Mouse (Mus musculus): ENCODE data around the gene Rnf157. TPM values are rescaled to one million over a fixed set of nuclear protein-coding genes. Genes with fewer than 3 reads are reported as not detected.
A peak's percentile ranks its signal among the peaks of the same experiment; 100 is the strongest.
"Not testable (repeated sequence)": the region's sequence is repeated elsewhere in the genome, so short reads cannot be mapped to it uniquely, and the experiment has no call there.

The Rnf157 gene
- total RNA-seq, 2 experiments from 2014 or later = 245 to 252 TPM

DNA sequence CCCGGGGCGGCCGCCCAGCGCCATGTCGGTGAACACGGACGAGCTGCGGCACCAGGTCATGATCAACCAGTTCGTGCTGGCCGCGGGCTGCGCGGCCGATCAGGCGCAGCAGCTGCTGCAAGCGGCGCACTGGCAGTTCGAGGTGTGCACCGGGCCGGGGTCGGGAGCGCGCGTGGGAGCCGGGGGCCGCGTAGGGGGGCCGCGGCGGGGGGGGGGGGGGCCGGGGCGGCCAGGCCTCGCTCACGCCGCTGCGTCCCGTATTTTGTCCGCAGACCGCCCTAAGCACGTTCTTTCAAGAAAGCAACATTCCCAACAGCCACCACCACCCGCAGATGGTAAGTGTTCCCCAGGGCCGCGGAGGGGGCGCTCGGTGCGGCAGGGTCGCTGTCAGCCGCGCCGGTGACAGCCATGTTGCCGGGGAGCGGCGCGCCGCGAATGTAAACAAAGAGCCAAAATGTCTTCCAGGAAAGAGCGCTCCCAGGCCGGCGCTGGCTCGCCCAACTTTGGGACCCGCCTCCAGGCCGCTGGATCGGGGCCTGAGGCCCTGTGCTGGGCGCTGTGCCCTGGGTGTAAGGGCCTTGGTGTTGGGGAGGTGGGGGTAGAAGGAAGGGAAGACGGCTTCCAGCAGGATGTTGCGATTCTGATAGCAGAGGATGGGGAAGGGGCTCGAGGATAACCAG is 21.6 kb upstream of the Rnf157 start:
- DNase-seq (ENCODE audit: low spot score in 2 of 2) = peak in 1 of 2 experiments; percentile 64

DNA sequence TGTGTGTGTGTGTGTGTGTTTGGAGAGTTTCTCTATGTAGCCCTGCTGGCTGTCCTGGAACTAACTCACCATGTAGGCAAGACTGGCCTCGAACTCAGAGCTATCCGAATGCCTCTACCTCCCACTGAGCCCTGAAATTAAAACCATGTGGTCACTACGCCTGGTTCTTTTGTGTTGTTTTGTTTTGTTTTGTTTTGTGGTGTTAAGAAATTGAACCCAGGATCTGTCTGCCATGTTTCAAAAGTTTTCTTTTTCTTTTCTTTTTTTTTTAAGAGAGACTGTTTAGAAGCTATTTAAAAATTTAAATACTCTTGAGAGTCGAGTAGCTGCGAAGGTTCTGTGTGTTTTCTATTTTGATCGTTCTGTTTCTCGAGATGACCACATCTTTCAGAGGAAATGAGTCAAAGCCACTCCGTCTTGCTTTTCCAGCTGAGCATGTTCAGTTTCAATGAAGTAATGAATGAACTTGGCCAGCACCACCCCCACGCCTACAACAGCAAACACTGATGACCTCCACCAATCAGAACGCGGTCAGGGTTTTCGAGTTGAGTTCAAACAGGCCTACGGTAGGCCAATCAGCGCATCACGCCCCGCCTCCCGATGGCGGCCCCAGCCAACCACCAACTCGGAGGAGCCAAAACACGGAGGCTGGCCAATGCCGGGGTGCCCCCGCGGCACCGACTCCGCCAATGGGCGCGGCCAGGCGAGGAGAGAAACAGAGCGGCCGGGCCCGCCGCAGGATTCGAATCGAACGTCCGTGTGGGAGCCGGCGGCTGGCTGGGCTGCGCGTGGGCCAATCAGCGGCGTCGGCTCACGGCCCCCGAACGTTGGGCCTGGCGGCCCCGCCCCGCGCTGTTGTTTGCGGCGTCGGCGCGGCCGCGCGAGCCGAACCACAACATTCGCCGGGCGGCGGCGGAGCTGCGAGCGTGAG is 20.8 kb upstream of the Rnf157 start, which contains the start of gene Ubald2:
Gene Ubald2, plus strand, starts transcription at position 739 of the 931 bp plus-strand sequence.
- peak; percentile 99 for DNase-seq (ENCODE audit: low spot score in 2 of 2)

DNA sequence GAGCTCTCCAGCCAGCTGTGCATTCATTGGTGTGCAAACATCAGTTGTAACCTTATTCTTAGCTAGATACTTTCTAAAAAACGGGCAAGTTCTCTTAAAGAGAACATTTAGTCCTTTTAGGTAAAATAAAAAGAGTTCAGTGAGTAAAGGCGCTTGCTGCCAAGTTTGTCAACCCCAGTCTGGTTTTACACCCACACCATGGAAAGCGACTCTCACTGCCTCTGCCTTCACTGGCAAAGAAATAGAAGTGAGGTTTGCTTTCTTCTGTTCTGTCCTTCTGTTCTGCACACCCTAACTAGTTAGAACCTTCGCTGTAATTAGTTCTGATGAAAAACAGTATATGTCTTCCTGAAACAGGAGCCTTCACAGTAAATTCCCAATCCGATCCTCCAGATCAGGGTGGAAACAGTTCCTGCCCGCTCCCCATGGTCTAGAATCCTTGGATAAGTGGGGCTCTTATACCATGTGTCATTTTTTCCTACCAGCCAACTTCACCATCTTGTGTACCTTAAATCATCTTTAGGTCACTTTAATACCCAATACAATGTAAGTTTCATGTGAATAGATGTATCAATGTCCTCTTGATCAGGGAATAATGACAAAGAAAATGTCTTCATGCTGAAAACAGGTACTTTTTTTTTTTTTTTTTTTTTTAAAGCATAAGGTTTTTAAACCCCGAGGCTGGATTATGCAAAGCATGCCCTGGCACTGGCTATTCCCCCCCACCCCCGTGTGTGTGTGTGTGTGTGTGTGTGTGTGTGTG is 19.9 kb upstream of the Rnf157 start:
- peak; percentile 66 to 79 for DNase-seq (ENCODE audit: low spot score in 2 of 2)

DNA sequence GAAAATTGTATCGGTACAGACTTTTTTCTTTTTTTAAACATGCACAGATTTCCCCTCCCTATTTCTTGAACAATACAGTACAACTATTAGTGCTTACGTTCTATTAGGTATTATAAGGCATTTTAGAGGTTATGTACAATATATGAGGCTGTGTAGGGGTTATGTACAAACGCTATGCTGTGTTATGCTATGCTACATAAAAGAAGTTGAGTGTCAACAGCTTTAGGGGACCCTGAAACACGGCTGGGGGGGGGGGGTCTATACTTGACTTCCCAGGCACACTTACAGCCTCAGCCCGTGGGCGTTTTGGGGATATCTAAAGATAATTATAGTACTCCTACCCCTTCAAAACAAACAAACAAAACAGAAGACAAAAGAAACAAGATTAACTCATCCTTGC is 19.3 kb upstream of the Rnf157 start:
- DNase-seq (ENCODE audit: low spot score in 2 of 2) = no peak

DNA sequence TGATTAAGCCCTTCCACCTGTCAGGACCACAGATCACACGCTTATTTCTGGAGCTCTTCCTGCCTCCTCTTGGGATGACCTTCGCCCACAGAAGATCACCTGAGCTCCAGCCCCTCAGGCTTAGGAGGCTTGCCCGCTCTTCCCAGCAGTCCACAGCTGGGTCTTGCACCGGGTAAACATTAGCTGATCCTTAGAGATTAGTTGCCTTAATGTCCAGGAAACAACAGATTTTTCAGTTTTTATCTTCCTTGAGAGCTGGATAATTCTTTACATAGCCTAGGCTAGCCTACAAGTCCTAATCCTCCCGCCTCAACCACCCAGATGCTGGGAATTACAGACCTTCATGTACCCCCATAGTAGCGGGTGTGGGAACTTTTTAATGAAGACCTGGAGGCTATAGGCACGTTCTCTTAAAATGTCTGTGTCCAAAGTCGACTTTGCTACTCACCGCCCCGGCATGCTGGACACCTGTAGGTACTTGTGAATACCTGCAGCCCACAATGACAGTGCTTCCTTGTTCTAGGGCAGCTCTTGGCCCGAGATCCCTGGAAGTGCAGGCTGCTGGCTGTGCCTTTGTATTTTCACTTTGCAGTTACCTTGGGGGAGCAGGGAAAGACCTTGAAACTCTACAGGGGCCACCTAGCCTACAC is 18.7 kb upstream of the Rnf157 start:
- no peak for DNase-seq (ENCODE audit: low spot score in 2 of 2)

DNA sequence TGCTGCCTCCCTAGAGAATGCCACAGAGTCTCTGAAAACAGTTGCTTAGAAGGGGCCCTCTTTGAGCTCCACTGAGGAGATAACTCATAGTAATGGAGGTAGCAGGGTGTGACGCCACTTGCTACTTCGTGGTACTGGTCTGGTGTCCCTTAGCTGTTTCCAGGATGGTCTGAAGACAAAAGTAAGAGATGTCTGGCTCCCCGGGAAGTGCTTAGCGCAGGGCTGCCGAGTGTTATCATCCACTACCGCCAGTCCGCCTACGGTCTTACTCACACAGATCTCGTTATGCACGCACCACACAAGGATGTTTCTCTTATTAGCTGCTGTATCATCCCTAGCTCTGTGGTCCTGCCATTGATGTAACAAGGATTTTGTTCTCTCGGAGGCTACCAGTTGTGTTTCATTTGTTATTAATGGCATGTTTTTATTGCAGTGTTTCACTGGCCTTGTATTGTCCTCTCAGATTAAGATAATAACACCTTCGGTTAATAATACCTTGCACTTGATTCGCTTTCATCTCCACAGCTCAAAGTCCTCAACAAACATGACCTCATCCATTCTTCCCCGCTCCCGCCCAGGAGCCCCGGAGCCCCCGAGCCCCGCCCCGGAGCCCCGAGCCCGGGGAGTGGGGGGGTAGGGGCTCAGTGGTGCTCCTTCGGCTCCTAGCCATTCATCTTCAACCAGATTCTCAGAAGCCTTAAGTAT is 18.0 kb upstream of the Rnf157 start:
- DNase-seq (ENCODE audit: low spot score in 2 of 2) = no peak

DNA sequence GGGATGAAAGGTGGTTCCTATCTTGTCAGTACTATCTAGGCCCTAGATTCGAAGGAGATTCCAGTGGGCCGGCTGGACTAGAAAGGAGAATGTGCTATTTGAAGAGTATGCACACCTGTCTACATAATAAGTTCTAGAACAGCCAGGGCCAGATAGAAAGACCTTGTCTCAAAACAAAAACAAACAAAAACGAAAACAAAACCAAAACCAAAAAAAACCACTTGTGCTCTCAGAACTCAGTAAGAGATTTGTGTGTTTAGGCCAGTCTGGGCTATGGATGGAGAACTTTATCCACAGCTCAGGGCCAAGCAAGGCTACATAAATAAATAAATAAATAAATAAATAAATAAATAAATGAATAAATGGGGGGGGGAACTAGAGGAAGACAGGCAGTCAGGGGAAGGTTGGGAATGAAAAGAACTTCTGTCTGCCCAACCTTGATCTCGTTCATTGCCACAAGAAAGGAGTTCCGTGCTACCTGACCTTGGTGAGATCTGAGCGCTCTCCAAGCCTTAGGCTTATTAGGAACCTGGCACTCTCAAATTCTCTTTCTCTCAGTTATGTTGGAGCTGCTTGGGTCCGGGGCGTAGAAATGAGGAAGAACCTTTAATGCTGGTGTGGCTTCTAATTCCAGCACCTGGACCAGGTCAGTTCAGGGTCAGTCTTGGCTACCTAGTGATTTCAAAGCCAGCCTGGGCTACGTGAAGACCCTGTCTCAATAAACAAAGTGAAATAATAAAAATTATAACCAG is 17.2 kb upstream of the Rnf157 start:
- DNase-seq (ENCODE audit: low spot score in 2 of 2) = no peak

DNA sequence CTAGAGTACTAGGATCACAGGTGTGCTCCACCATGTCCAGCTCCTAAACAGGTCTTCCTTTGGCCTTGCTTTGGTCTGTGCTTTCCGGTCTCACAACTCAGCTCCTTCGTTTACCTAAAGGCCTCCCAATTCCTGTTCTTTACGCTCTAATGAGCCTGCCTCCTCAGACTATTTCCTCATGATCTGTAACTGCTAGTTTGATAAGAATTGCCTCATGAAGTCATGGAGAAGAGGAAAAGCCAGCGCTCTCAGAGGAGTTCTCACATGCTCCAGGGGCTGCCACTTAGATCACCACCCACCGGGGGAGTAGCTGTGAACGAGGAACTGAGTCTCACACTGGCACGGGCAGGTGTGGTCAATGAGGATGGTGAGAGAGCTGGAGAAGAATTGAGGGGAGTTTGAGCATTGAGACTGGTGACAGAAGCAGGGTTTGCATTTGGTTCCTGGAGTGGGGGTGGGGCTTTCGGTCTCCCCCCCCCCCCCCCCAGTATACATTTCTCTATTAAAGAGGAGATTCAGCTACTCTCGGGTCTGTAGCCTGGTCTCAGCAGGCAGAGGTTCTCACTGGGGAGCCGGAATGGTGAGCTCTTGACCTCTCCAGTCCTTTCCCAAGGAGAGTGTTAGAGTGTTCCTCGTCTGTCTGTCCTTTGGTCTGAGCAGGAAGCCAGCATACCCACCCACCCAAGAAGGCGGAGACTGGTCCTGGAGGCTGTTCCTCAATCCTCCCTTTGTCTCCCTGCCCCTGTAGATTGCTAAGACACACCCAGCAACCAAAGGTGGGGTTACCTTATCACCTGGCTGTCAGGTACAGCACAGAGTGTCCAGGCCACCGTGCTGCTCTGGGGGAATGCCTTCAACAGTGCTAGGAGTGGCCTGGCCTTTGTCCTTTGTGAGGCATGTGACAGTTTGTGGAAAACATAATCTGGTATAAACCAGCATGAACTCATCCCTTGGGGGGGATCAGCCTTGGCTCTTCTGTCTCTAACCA is 16.3 kb upstream of the Rnf157 start:
- no peak for DNase-seq (ENCODE audit: low spot score in 2 of 2)

DNA sequence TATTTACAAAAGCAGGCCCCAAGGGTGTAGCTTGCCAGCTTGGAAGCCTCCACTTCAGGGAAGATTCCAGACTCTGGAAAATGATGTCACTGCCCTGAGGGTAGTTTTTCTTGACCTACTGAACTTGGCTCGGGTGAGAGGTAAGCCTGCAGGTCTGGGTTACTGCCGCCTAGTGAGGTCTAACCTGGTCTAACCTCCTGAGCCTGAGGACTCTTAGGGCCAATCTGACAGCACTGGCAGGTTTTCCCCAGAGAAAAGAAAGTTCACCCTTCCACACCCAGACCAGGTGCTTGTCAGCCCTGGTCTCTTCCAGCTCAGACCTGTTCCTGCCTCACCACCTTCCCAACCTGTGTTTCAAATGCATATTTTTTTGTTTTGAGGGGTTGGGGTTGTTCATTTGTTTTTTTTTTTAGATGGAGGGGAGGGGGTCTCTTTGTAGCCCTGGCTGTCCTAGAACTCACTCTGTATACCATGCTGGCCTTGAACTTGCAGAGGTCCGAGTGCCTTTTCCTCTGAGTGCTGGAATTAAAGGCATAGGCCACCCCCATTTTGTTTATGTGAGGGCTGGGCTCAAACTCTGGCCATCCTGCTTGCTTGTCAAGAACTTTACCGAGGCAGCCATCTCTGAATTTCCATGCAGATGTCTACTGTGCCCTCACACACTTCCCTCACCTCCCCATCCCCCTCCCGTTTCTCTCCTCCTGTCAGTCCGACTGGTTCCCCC is 14.2 kb upstream of the Rnf157 start:
- DNase-seq (ENCODE audit: low spot score in 2 of 2) = no peak

DNA sequence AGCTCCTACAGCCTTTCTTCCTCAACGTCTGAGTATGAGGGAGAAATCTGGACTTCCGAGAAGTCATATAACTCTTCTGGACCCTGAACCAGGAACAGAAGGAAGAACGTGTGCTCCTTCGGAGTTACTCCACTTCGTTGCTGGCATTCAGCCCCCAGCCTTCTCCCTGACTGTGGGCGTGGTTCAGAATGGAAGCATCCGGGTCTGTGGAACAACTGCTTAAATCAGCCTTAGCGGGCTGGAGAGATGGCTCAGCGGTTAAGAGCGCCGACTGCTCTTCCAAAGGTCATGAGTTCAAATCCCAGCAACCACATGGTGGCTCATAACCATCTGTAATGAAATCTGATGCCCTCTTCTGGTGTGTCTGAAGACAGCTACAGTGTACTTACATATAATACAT is 13.5 kb upstream of the Rnf157 start:
- DNase-seq (ENCODE audit: low spot score in 2 of 2) = not testable (repeated sequence)

DNA sequence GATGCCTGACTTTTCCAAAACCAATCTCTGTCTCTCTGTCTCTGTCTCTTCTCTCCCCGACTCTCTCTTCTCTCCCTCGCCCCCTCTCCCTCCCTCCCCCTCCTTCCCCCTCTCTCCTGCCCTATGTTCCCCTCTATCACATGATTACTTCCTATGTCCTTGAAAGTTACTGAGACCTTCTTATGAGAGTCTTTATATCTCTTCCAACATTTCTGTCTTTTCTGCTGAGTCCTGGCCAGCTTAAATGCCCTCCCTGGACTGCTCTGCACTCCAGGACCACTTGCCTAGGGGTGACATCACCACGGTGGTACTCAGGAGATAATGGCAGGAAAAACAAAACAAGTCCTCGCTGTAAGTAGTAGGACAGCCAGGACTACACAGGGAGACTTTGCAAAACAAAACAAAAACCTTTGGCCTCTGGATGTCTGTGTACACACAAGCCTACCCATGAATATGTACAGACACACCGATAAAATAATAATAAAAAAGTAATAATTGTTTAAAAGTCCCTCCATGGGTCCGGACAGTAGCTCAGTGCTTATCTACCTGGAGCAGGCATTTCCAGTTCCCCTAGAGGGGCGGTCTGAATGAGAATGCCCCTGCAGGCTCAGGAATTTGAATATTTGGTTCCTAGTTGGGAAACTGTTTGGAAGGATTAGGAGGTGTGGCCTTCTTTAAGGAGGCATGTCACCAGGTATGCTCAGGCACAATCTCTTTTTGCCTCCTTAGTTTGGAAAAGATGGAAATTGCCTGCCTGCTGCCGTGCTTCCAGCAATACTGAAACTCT is 12.0 kb upstream of the Rnf157 start:
- DNase-seq (ENCODE audit: low spot score in 2 of 2) = no peak

DNA sequence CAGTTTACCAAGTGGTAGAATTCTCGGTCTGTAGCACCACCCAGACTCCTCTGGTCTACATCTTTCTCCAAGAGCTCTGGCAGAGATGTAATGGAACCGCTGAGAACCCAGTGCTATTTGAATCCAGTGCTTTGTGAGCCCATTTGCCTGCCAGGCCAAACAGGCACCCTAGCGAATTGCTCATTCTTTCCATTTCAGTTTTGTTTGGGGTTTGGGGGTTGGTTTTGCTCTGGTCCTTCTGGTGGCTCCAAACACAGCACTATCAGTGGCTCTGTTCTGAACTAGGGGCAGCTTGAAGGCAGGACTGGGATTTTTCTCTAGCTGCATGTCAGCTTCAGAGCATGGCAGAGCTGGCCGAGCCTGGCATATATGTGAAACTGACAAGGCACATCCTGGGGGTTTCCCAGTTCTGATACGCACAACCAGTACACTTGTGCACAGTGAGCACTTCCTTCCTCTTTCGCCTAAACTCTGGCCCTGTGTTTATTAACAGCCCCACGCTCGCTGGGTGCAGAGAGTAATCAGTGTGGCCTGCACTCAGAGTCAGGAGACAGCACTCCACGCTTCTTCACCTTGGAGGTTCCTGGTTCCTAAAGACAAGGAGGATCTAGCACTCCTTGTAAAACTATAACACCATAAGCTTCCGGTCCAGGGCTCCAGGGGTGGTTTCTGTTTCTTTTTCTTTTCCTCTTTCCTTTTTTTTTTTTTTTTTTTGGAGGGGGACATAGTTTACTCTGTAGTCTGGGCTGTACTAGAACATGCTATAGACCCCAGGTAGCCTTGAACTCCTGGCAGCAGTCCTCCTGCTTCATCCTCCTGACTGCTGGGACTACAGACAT is 11.2 kb upstream of the Rnf157 start:
- DNase-seq (ENCODE audit: low spot score in 2 of 2) = no peak

DNA sequence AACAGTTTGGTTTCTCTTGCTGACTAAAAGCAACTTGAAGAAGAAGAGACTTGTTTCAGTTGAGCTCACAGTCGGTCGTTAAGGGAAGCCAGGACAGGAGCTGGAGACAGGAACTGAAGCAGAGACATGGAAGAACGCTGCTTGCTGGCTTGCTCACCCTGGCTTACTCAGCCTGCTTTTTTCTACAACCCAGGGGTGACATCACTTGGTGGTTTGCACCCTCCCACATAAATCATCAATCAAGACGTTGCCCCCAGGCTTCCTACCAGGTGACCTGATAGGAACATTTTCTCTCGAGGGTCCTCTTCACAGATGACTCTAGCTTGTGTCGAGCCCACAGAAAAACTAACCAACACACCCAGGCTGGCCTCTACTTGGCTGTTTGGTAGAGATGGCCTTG is 10.4 kb upstream of the Rnf157 start:
- no peak for DNase-seq (ENCODE audit: low spot score in 2 of 2)

DNA sequence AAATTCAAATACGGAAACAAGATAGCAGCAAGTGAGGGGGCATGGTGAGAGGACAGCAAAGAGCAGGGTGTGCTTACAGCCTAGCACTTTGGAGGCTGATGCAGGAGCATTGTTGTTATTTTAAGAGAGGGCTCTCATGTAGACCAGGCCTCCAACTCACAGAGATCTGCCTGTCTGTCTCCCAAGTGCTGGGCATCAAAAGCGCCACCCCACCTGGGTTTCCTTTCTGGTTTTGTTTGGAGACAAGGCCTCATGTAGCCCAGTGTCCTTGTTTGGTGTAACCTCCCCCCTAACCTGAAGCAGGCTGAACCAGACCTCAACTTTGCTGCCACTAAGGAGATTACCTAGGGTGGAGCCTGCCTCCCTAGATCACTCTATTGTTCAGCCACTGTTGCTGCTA is 9.7 kb upstream of the Rnf157 start:
- DNase-seq (ENCODE audit: low spot score in 2 of 2) = no peak

DNA sequence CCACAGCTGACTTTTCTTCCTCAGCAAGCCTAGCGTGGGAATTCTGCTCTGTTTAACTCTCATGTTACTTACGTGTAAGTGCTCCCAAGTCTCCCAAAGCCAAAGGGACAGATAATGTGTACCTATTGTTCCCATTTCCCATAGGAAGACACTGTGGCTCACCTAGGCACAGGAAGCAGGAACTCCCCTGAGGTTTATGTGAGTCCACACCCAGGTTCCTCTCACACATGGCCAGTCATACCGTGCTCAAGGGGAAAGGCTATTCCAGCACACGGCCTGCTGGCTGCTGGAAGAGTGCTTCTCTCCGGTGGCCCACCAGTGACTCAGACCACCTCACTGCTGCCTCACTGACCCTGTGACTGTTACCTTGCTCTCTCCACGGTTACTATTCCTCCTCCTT is 8.3 kb upstream of the Rnf157 start:
- DNase-seq (ENCODE audit: low spot score in 2 of 2) = no peak

DNA sequence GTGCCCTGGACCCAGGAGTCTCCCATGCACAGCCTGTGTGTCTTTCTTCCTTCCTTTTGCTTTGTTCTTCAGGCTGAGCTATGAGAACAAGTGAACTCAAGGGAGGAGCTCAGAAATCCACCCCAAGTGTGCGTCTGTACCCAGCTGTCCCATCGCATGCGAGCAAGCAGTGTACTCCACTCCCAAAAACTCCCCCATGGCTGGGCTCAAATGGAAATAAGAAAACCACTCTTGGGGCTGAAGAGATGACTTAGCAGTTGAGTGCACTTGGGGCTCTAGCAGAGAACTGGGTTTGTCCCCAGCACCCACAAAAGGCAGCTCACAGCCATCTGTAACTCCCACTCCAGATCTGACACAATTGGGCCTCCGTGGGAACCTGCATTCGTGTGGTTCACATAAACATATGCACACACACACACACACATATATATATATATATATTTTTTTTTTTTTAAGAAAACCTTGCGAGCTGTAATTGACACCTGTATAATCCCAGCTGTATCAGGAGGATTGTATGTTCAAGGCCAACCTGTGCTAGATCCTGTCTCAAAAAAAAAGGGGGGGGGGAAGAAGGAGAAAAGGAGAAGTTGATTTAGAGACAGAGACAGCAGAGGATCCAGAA is 6.1 kb upstream of the Rnf157 start:
- peak in 1 of 2 experiments; percentile 57 for DNase-seq (ENCODE audit: low spot score in 2 of 2)
